Mouse (Mus musculus) gastrocnemius, postnatal 36 days (tissue): ENCODE measurements around the gene Slc6a12. TPM values are rescaled to one million over a fixed set of nuclear protein-coding genes. Genes with fewer than 3 reads are reported as not detected.

Source experiments
- DNase-seq, 2 experiments: peaks; one replicate each; pipeline ENCODE4 v3.0.0; 2022
- intact Hi-C: fragments of 180-260 bp; cut with DNase I; formaldehyde crosslinking; loops from one replicate; pipeline ENCODE4 v1.15.1; 2025
- microRNA-seq, 2 experiments: library from miRNA; unstranded; fragments of <30 nt; microRNA quantifications; one replicate each; pipeline ENCODE4 v1.2.0; 2021
- total RNA-seq, 2 experiments: library from RNA; stranded (reverse); gene quantifications; 2 replicates each; pipeline ENCODE4 v1.2.3; 2021

Slc6a12 gene
- total RNA-seq, 2 experiments from 2014 or later: 0.42 TPM; not detected in 1

GRCm38 (mm10) chr6:121402661-121403244 is 59.9 kb downstream of the Slc6a12 start:
- intact Hi-C loops: no loop called here
- no peak for DNase-seq

- peak in 1 of 2 experiments; percentile 4 for DNase-seq
Observed at GRCm38 (mm10) chr6:121405311-121405710, 62.4 kb downstream of the Slc6a12 start.

GRCm38 (mm10) chr6:121407571-121408011 is 64.7 kb downstream of the Slc6a12 start:
- no peak for DNase-seq
- intact Hi-C loops: no loop called here

More at GRCm38 (mm10) chr6:121405311-121405710, 62.4 kb downstream of the Slc6a12 start:
- intact Hi-C loops: no loop called here

- DNase-seq: no peak
- intact Hi-C loops: no loop called here
Observed at GRCm38 (mm10) chr6:121412558-121413297, 69.9 kb downstream of the Slc6a12 start.

Small RNAs within 50 kb of the gene (microRNA-seq; reads per million reads assigned to microRNA genes)
- 0 reads per million in 2 experiments for gene Gm24855

Other genes with a start within 250 kb of the Slc6a12 start
- gene Mical3, start 212.1 kb upstream of the Slc6a12 start, total RNA-seq: 10 to 100 TPM; 49.6 to 54.7 TPM
- 1 to 10 TPM; 2.2 to 2.9 TPM for gene Pex26, start 159.4 kb upstream of the Slc6a12 start, total RNA-seq
- gene Tuba8, start 132.4 kb upstream of the Slc6a12 start, total RNA-seq: 100 to 1,000 TPM; 183 to 207 TPM
- gene Usp18, start 97.2 kb upstream of the Slc6a12 start, total RNA-seq: 1 to 10 TPM in 1 of 2 experiments, under 1 TPM in 1; 0.48 to 1.2 TPM
- under 1 TPM; 0.23 to 0.32 TPM for gene Slc6a13, start 42.8 kb upstream of the Slc6a12 start, total RNA-seq
- gene Iqsec3, start 130.6 kb downstream of the Slc6a12 start, total RNA-seq: under 1 TPM; 0.52 to 0.64 TPM